Mouse (Mus musculus): ENCODE results near the gene Iqca. TPM values are rescaled to one million over a fixed set of nuclear protein-coding genes. Genes with fewer than 3 reads are reported as not detected.
A peak's percentile ranks its signal among the peaks of the same experiment; 100 is the strongest.

Iqca gene
- total and polyA plus RNA-seq, 2 experiments from 2014 or later = 0.52 to 1.5 TPM

DNA sequence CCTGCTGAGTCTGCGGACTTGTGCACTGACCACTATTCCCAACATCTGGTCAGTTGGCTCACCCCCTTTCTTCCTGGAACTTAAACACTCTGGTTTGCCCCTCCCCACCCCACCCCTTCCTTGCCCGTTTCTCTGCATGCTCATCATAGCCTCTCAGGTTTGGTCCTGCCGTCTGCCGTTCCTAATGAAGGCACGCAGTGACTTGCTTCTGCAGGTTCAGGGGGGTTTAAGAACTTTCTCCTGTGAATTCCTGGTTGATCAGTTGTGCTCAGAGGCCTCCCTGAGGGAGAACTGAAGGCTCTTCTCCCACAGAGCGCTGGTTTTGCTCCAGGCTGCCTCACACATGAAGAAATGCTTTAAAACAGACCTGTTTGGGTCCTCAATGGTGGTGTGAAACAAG is 30.4 kb upstream of the Iqca start:
- no peak overlapping the region for H3K4me2 ChIP-seq (ENCODE audit: low read depth)
- H3K27me3 ChIP-seq (ENCODE audit: insufficient read depth, low read length) = no peaks in the 10 kb centered on the region
- no peak for ATAC-seq
- H3K4me1 ChIP-seq (ENCODE audit: insufficient read depth) = no peaks in the 10 kb centered on the region
- no peak for DNase-seq
- no peak overlapping the region for H3K9ac ChIP-seq
- H3K4me3 ChIP-seq (ENCODE audit: low read depth, low read length) = no peak overlapping the region
- 73% methylated on average over 6 of the region's 6 CpGs for WGBS
- H3K36me3 ChIP-seq (ENCODE audit: insufficient read depth) = no peaks in the 10 kb centered on the region
- TF ChIP-seq CTCF (IDR thresholded peaks at IDR 0.05; ENCODE audit: low read depth) = no peak
- no peaks in the 10 kb centered on the region for H3K9me3 ChIP-seq (ENCODE audit: low read length)
- no peak overlapping the region for H3K27ac ChIP-seq (ENCODE audit: low read depth, low read length)

DNA sequence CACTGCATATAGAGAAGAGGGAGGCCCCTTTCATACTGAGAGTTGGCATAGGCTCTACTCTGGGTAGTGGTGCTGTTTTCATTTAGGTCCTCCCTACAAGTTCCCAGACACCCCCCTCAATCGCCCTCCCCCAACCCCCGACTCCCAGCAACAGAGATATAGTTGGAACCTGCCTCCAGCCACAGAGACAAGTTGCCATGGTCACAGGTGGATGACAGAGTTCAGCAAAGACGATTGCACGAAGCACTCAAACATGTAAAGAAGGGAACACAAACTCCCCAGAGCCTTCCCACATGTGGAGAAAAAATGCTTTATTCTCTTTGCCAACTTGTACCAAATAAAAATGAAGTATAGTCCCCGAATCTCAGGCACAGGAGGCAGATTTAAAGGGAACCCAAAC is 29.3 kb upstream of the Iqca start:
- H3K4me3 ChIP-seq (ENCODE audit: low read depth, low read length) = no peak overlapping the region
- no peak overlapping the region for H3K9ac ChIP-seq
- H3K27me3 ChIP-seq (ENCODE audit: insufficient read depth, low read length) = no peaks in the 10 kb centered on the region
- ATAC-seq = 0 out of 2 replicates have a peak, but pooled peaks have one; percentile 14
- H3K4me1 ChIP-seq (ENCODE audit: insufficient read depth) = no peaks in the 10 kb centered on the region
- no peaks in the 10 kb centered on the region for H3K36me3 ChIP-seq (ENCODE audit: insufficient read depth)
- H3K27ac ChIP-seq (ENCODE audit: low read depth, low read length) = no peak overlapping the region
- TF ChIP-seq CTCF (IDR thresholded peaks at IDR 0.05; ENCODE audit: low read depth) = no peak
- no peak for DNase-seq
- WGBS = 52% methylated on average over 5 of the region's 5 CpGs
- H3K9me3 ChIP-seq (ENCODE audit: low read length) = no peaks in the 10 kb centered on the region
- H3K4me2 ChIP-seq (ENCODE audit: low read depth) = no peak overlapping the region

DNA sequence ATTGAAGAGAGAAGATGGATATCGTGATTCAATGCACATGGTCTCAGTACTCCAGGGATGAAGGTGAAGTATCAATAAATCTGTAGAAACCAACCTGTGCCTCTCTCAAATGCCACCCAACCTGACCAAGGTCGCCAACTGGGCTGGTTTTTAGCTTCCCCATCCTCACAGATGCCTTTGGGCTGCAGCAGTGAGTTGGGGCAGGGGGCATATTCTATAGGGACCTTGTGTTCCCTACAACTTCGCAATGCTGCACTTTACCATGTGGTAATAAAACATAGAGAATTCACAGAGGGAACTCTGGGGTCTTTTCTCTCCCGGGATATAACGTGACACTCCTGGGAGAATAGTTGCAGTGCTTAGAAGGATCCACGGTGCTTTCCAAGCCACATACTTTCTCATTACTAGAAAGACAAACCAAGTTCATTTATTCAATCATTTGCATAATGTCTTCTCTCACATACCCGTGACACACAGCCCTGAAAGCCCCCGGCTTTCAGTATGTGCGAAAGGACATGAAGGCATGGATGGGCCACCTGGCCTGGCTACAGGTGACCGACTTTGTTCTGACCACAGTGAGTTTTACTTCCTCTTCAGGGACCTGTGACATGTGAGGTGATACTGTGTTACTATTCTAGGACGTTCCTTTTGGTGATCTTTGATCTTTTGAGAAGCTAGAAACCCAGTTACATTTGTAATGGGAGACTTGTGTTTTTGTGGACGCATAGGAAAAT is 27.9 kb upstream of the Iqca start:
- no peaks in the 10 kb centered on the region for H3K4me1 ChIP-seq (ENCODE audit: insufficient read depth)
- no peak overlapping the region for H3K27ac ChIP-seq (ENCODE audit: low read depth, low read length)
- no peak for TF ChIP-seq CTCF (IDR thresholded peaks at IDR 0.05; ENCODE audit: low read depth)
- DNase-seq (no peak), ATAC-seq (no peak)
- H3K9me3 ChIP-seq (ENCODE audit: low read length) = no peaks in the 10 kb centered on the region
- H3K27me3 ChIP-seq (ENCODE audit: insufficient read depth, low read length) = no peaks in the 10 kb centered on the region
- H3K4me2 ChIP-seq (ENCODE audit: low read depth) = no peak overlapping the region
- no peak overlapping the region for H3K4me3 ChIP-seq (ENCODE audit: low read depth, low read length)
- no peak overlapping the region for H3K9ac ChIP-seq
- 78% methylated on average over 12 of the region's 12 CpGs for WGBS
- no peaks in the 10 kb centered on the region for H3K36me3 ChIP-seq (ENCODE audit: insufficient read depth)

DNA sequence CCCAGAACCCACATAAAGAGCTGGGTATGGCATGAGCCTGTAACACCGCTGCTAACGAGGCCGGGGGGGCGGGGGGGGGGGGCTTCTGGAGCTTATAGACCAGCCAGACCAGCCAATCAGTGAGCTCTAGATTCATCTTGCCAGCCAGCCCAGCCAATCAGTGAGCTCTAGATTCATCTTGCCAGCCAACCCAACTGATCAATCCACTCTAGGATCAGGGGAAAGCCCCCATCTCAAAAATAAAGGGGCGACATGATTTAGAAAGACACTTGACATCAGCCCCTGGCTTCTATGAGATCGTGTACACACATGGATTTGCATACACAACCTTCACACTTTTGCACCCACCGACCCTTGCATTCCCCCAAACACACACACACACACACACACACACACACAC is 27.3 kb upstream of the Iqca start:
- ATAC-seq (no peak), DNase-seq (no peak)
- TF ChIP-seq CTCF (IDR thresholded peaks at IDR 0.05; ENCODE audit: low read depth) = no peak
- no peak overlapping the region for H3K9ac ChIP-seq
- H3K4me2 ChIP-seq (ENCODE audit: low read depth) = no peak overlapping the region
- H3K27me3 ChIP-seq (ENCODE audit: insufficient read depth, low read length) = no peaks in the 10 kb centered on the region
- no peaks in the 10 kb centered on the region for H3K9me3 ChIP-seq (ENCODE audit: low read length)
- no peak overlapping the region for H3K27ac ChIP-seq (ENCODE audit: low read depth, low read length)
- H3K4me1 ChIP-seq (ENCODE audit: insufficient read depth) = no peaks in the 10 kb centered on the region
- no peaks in the 10 kb centered on the region for H3K36me3 ChIP-seq (ENCODE audit: insufficient read depth)
- no peak overlapping the region for H3K4me3 ChIP-seq (ENCODE audit: low read depth, low read length)
- WGBS = 72% methylated on average over 7 of the region's 7 CpGs

DNA sequence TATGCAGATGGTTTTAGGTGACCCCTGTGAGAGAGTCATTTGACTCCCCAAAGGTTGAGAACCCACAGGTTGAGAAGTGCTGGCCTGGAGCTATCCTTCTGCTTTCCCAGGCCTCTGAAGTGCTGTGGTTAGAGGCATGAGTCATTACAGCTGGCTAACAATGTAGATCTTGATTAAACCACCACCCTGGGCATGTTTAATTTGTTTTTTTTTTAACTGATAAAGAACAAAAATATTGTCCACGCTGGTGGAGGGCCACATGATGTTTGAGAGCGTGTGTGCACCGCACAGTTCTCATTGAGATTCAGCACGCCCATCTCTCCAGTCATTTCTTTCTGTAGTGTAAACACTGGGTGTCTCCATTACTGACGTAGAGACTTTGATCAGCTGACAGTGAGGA is 24.8 kb upstream of the Iqca start:
- H3K27ac ChIP-seq (ENCODE audit: low read depth, low read length) = no peak overlapping the region
- H3K9ac ChIP-seq = no peak overlapping the region
- WGBS = 75% methylated on average over 5 of the region's 5 CpGs
- no peaks in the 10 kb centered on the region for H3K9me3 ChIP-seq (ENCODE audit: low read length)
- TF ChIP-seq CTCF (IDR thresholded peaks at IDR 0.05; ENCODE audit: low read depth) = no peak
- 0 out of 2 replicates have a peak, but pooled peaks cover 10% of the 10 kb centered on the region for H3K4me1 ChIP-seq (ENCODE audit: insufficient read depth)
- H3K36me3 ChIP-seq (ENCODE audit: insufficient read depth) = no peaks in the 10 kb centered on the region
- DNase-seq (no peak), ATAC-seq (no peak)
- H3K27me3 ChIP-seq (ENCODE audit: insufficient read depth, low read length) = no peaks in the 10 kb centered on the region
- no peak overlapping the region for H3K4me3 ChIP-seq (ENCODE audit: low read depth, low read length)
- no peak overlapping the region for H3K4me2 ChIP-seq (ENCODE audit: low read depth)

DNA sequence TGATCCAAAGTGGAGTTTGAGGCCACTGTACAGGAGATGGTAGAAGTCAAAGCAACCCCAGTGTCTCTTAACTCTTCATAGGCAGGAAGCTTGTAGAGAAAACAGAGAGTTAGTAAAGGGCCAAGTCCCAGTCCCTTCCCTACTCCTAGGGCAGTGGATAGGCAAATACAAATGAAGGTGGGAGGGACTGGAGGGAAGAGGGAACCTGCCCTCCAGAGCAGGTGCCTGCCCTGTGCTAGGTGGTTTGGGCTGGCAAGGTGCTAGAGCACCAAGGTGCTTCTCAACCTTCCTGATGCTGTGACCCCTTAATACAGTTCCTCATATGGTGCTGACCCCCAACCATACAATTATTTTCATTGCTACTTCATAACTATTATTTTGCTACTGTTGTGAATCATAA is 24.4 kb upstream of the Iqca start:
- ATAC-seq = no peak
- Histone ChIP-seq H3K27ac (ENCODE audit: low read depth, low read length) (no peak overlapping the region), H3K4me2 (ENCODE audit: low read depth) (no peak overlapping the region), H3K9me3 (ENCODE audit: low read length) (no peaks in the 10 kb centered on the region), H3K36me3 (ENCODE audit: insufficient read depth) (no peaks in the 10 kb centered on the region), H3K27me3 (ENCODE audit: insufficient read depth, low read length) (no peaks in the 10 kb centered on the region), H3K4me3 (ENCODE audit: low read depth, low read length) (no peak overlapping the region), H3K9ac (no peak overlapping the region), H3K4me1 (ENCODE audit: insufficient read depth) (0 out of 2 replicates have a peak, but pooled peaks cover 10% of the 10 kb centered on the region)
- no peak for TF ChIP-seq CTCF (IDR thresholded peaks at IDR 0.05; ENCODE audit: low read depth)
- DNase-seq = no peak

GRCm38 (mm10) chr1:90176223-90176622 is 23.0 kb upstream of the Iqca start:
- no peaks in the 10 kb centered on the region for H3K27me3 ChIP-seq (ENCODE audit: insufficient read depth, low read length)
- H3K27ac ChIP-seq (ENCODE audit: low read depth, low read length) = no peak overlapping the region
- no peak overlapping the region for H3K4me3 ChIP-seq (ENCODE audit: low read depth, low read length)
- no peaks in the 10 kb centered on the region for H3K9me3 ChIP-seq (ENCODE audit: low read length)
- WGBS = 45% methylated on average over 7 of the region's 7 CpGs
- H3K4me2 ChIP-seq (ENCODE audit: low read depth) = no peak overlapping the region
- DNase-seq (no peak), ATAC-seq (no peak)
- H3K36me3 ChIP-seq (ENCODE audit: insufficient read depth) = no peaks in the 10 kb centered on the region
- no peak for TF ChIP-seq CTCF (IDR thresholded peaks at IDR 0.05; ENCODE audit: low read depth)
- 0 out of 2 replicates have a peak, but pooled peaks cover 10% of the 10 kb centered on the region for H3K4me1 ChIP-seq (ENCODE audit: insufficient read depth)
- no peak overlapping the region for H3K9ac ChIP-seq
